8 mouse cellular contexts compared by ENCODE assay signal in genomic region chr4:33586615-33587451, GRCm38 (mm10).
DNase-seq lines count a peak whose midpoint lies in the region; ATAC-seq and TF ChIP-seq lines count a peak whose summit lies in the region.

No protein-coding gene starts in this region.

- peak; percentile 39; the same call in 1 of the 2 replicates for TF ChIP-seq CTCF in brain, embryonic 14.5 days (IDR thresholded peaks at IDR 0.05; ENCODE audit: borderline replicate concordance, extremely low read depth, insufficient read depth, insufficient read length)

- ATAC-seq in forebrain, embryonic 16.5 days = peak; percentile 81
- peak; percentile 66 to 71 for ATAC-seq in hematopoietic stem cell, adult 5-6 weeks (replicated peaks in 1 of 2; ENCODE audit: insufficient read depth in 1 of 2, low FRiP score in 2 of 2, low TSS enrichment in 1 of 2, low read depth in 1 of 2, poor library complexity in 2 of 2, severe bottlenecking in 2 of 2)

- peak overlapping the region; percentile 25 for H3K4me2 ChIP-seq in forebrain, embryonic 16.5 days (ENCODE audit: low read length)

- no peak; the same call in 1 of the 2 replicates for TF ChIP-seq POLR2A in brain, embryonic 14.5 days (IDR thresholded peaks at IDR 0.05; ENCODE audit: borderline replicate concordance, extremely low read depth, insufficient read depth, insufficient read length, poor library complexity, severe bottlenecking)

- H3K4me3 ChIP-seq in forebrain, embryonic 16.5 days (replicated peaks; ENCODE audit: low read length) = 0 out of 2 replicates have a peak overlapping the region, but pooled peaks have one; percentile 8

- H3K9me3 ChIP-seq in forebrain, embryonic 16.5 days (ENCODE audit: control insufficient read depth, low read length) = no peaks in the 10 kb centered on the region

- DNase-seq in adrenal gland, adult (ENCODE audit: inconsistent age in 2 of 2, low spot score in 1 of 2) = peak; percentile 29 to 62
- no peak for DNase-seq in adrenal gland, adult 8-10 months
- peak; percentile 89 for DNase-seq in brain, embryonic 14.5 days (ENCODE audit: low read depth)
- DNase-seq in layer of hippocampus, adult 8-10 months (ENCODE audit: low spot score in 2 of 2) = peak; percentile 21 to 28
- DNase-seq in lung, postnatal 14 days = peak; percentile 23
- peak; percentile 42 for DNase-seq in skeletal muscle tissue, adult 2 months (ENCODE audit: low read depth, low spot score)

- peak overlapping the region; percentile 54 for H3K27ac ChIP-seq in forebrain, embryonic 16.5 days (ENCODE audit: low read length)

- WGBS in forebrain, embryonic 16.5 days = 13% methylated on average over 15 of the region's 15 CpGs

- 0 out of 2 replicates have a peak overlapping the region, but pooled peaks have one; percentile 9 for H3K9ac ChIP-seq in forebrain, embryonic 16.5 days (replicated peaks; ENCODE audit: low read depth, low read length)

- H3K36me3 ChIP-seq in forebrain, embryonic 16.5 days (ENCODE audit: control insufficient read depth, insufficient read depth) = no peaks in the 10 kb centered on the region

- no peaks in the 10 kb centered on the region for H3K27me3 ChIP-seq in forebrain, embryonic 16.5 days (replicated peaks; ENCODE audit: control insufficient read depth, insufficient read depth, low read length)

- H3K4me1 ChIP-seq in forebrain, embryonic 16.5 days (replicated peaks; ENCODE audit: control insufficient read depth, insufficient read depth, low read length) = peaks cover 27% of the 10 kb centered on the region
